Mouse (Mus musculus) hindbrain, embryonic 11.5 days (tissue): ENCODE data around the gene Gm3072. TPM values are rescaled to one million over a fixed set of nuclear protein-coding genes. Genes with fewer than 3 reads are reported as not detected.
"Not testable (repeated sequence)": the region's sequence is repeated elsewhere in the genome, so short reads cannot be mapped to it uniquely, and the experiment has no call there.

ENCODE experiments used
- ATAC-seq: fragments of 200-750 bp; cut with Nextera tagmentation; 2 replicates; pipeline ENCODE4 v1.8.0; 2017; ENCODE audit warnings: mild to moderate bottlenecking, moderate TSS enrichment, moderate library complexity; ENCODE audit not compliant: low FRiP score
- DNase-seq: peaks from one replicate; pipeline ENCODE4 v3.0.0-alpha.2; 2015; ENCODE audit warnings: low spot score
- H3K27ac ChIP-seq: fragments of 300-500 bp; sonication (generic); 2 replicates; pipeline ENCODE4 v1.5.1; 2014; ENCODE audit warnings: mild to moderate bottlenecking, low read depth, low read length
- H3K27me3 ChIP-seq: fragments of 300-500 bp; sonication (generic); 2 replicates; pipeline ENCODE4 v1.6.1; 2014; ENCODE audit warnings: mild to moderate bottlenecking, low read length, moderate library complexity, mixed read lengths; ENCODE audit not compliant: control insufficient read depth, insufficient read depth
- H3K36me3 ChIP-seq: fragments of 300-500 bp; sonication (generic); 2 replicates; pipeline ENCODE4 v1.6.1; 2014; ENCODE audit warnings: mild to moderate bottlenecking, low read length, moderate library complexity, mixed read lengths; ENCODE audit not compliant: control insufficient read depth, insufficient read depth
- H3K4me1 ChIP-seq: fragments of 300-500 bp; sonication (generic); replicated peaks from 2 replicates; pipeline ENCODE4 v1.6.1; 2014; ENCODE audit warnings: low read length, mixed read lengths; ENCODE audit not compliant: control insufficient read depth, insufficient read depth
- H3K4me2 ChIP-seq: fragments of 300-500 bp; sonication (generic); replicated peaks from 2 replicates; pipeline ENCODE4 v1.6.1; 2014; ENCODE audit warnings: mild to moderate bottlenecking, low read depth, low read length
- H3K4me3 ChIP-seq: fragments of 300-500 bp; sonication (generic); 2 replicates; pipeline ENCODE4 v1.5.1; 2014; ENCODE audit warnings: low read depth, low read length
- H3K9ac ChIP-seq: fragments of 300-500 bp; sonication (generic); 2 replicates; pipeline ENCODE4 v1.6.1; 2014; ENCODE audit warnings: low read depth, low read length
- H3K9me3 ChIP-seq: fragments of 300-500 bp; sonication (generic); 2 replicates; pipeline ENCODE4 v1.6.1; 2016; ENCODE audit warnings: low read length; ENCODE audit not compliant: control insufficient read depth
- WGBS: fragments of 180-500 bp; shearing (Covaris S2); extraction: QIAGEN DNeasy Blood & Tissue Kit; methylation state at CpG from one replicate; pipeline ENCODE4 v1.1.7; 2014; 5-methylcytosine and 5-hydroxymethylcytosine counted together
- polyA plus RNA-seq: library from polyadenylated mRNA; unstranded; fragments of >200 nt; fragmentation: Nextera tagmentation; extraction: Ambion mirVana; gene quantifications from 2 replicates; pipeline ENCODE4 v1.2.1, GENCODE M21; 2014

The Gm3072 gene
- polyA plus RNA-seq = not detected in 2 replicates

GRCm38 (mm10) chr14:41624512-41624911 is at the start of gene Gm3072:
Gm3072 (minus strand) TSS chr14:41624612.
- not testable (repeated sequence) for H3K9ac ChIP-seq
- 85% methylated on average over 1 of the region's 2 CpGs for WGBS

GRCm38 (mm10) chr14:41648176-41648575 is 23.8 kb upstream of the Gm3072 start:
- not testable (repeated sequence) for H3K4me2 ChIP-seq, H3K27ac ChIP-seq, H3K36me3 ChIP-seq, DNase-seq, H3K9me3 ChIP-seq, ATAC-seq, H3K9ac ChIP-seq, H3K4me1 ChIP-seq, H3K27me3 ChIP-seq, H3K4me3 ChIP-seq
- WGBS = 89% methylated on average over 2 of the region's 2 CpGs

More at GRCm38 (mm10) chr14:41624512-41624911, at the start of gene Gm3072:
- H3K4me1 ChIP-seq, H3K9me3 ChIP-seq, ATAC-seq, H3K4me3 ChIP-seq, H3K4me2 ChIP-seq, DNase-seq, H3K36me3 ChIP-seq, H3K27ac ChIP-seq, H3K27me3 ChIP-seq: not testable (repeated sequence)

GRCm38 (mm10) chr14:41646387-41646786 is 22.0 kb upstream of the Gm3072 start, which contains the start of gene Gm3676:
Gm3676 (minus strand) TSS chr14:41646487.
- H3K4me2 ChIP-seq, H3K36me3 ChIP-seq, H3K4me1 ChIP-seq, ATAC-seq, H3K27me3 ChIP-seq, H3K27ac ChIP-seq, H3K9me3 ChIP-seq, H3K9ac ChIP-seq, H3K4me3 ChIP-seq, DNase-seq: not testable (repeated sequence)
- no CpG with 5 or more reads among the region's 1 CpGs for WGBS

GRCm38 (mm10) chr14:41630144-41630543 is 5.7 kb upstream of the Gm3072 start:
- H3K27ac ChIP-seq, ATAC-seq: not testable (repeated sequence)
- 93% methylated on average over 9 of the region's 11 CpGs for WGBS

GRCm38 (mm10) chr14:41622535-41622934 is 1.9 kb downstream of the Gm3072 start:
- not testable (repeated sequence) for ATAC-seq, DNase-seq, H3K9me3 ChIP-seq, H3K9ac ChIP-seq, H3K4me3 ChIP-seq, H3K27me3 ChIP-seq, H3K4me2 ChIP-seq, H3K27ac ChIP-seq, H3K36me3 ChIP-seq, H3K4me1 ChIP-seq
- 94% methylated on average over 4 of the region's 5 CpGs for WGBS

More at GRCm38 (mm10) chr14:41630144-41630543, 5.7 kb upstream of the Gm3072 start:
- not testable (repeated sequence) for H3K9ac ChIP-seq, H3K4me2 ChIP-seq, H3K4me3 ChIP-seq, DNase-seq, H3K36me3 ChIP-seq, H3K4me1 ChIP-seq, H3K9me3 ChIP-seq, H3K27me3 ChIP-seq

GRCm38 (mm10) chr14:41610690-41611089 is 13.7 kb downstream of the Gm3072 start:
- 86% methylated on average over 1 of the region's 1 CpGs for WGBS
- H3K4me3 ChIP-seq, H3K9ac ChIP-seq, ATAC-seq, H3K4me1 ChIP-seq, H3K9me3 ChIP-seq, H3K4me2 ChIP-seq, DNase-seq, H3K36me3 ChIP-seq, H3K27ac ChIP-seq, H3K27me3 ChIP-seq: not testable (repeated sequence)

DNA sequence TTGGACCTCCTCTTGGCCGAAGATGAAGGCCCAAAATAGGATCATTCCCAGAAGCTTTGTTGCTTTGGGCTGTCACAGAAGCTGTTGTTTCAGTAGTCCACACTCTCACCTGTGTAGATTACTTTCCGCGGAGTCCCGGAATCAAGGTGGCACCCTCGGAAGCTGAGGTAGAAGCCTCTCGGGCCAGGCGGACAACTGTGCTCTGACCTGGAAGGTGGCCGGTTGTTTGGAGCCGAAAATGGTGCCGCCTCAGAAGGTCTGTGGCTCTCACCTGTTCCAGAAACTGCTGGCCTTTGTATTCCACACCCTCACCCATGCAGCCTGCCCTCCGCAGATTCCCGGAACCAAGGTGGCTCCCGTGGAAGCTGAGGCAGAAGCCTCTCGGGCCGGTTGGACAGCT is 23.5 kb downstream of the Gm3072 start:
- DNase-seq = not testable (repeated sequence)
- 97% methylated on average over 15 of the region's 15 CpGs for WGBS

DNA sequence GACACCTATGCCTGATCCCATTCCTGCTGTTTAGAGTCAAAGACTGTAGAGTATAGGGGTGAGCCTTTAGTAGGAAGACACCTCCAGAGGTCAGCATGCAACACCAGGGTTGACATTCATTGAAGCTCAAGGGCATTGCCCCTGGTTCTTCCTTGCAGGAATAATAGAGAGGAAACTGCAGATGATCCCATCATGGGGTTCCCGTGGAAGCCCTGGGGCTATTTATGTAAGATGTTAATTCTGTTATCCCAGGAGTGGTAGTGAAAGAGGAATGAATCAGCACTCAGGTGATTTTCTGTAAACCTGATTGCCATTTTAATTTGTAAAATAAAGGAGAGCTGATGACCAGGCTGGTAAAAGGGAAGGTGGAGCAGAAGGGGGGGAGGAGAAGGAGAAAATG is 38.1 kb downstream of the Gm3072 start:
- not testable (repeated sequence) for H3K27ac ChIP-seq, H3K4me2 ChIP-seq, H3K4me1 ChIP-seq, H3K27me3 ChIP-seq, DNase-seq, H3K9me3 ChIP-seq, H3K36me3 ChIP-seq, H3K4me3 ChIP-seq, H3K9ac ChIP-seq, ATAC-seq
- 76% methylated on average over 1 of the region's 1 CpGs for WGBS

More for the DNA sequence above, 23.5 kb downstream of the Gm3072 start:
- H3K4me2 ChIP-seq, H3K27me3 ChIP-seq, H3K4me1 ChIP-seq, H3K36me3 ChIP-seq, H3K4me3 ChIP-seq, ATAC-seq, H3K9ac ChIP-seq, H3K9me3 ChIP-seq, H3K27ac ChIP-seq: not testable (repeated sequence)

GRCm38 (mm10) chr14:41572911-41573310 is 51.5 kb downstream of the Gm3072 start, which contains the start of gene 1700049E17Rik2:
1700049E17Rik2 (plus strand) TSS chr14:41573211.
- ATAC-seq, H3K4me2 ChIP-seq, H3K27me3 ChIP-seq, H3K9me3 ChIP-seq, H3K9ac ChIP-seq, H3K36me3 ChIP-seq, DNase-seq, H3K4me3 ChIP-seq, H3K27ac ChIP-seq, H3K4me1 ChIP-seq: not testable (repeated sequence)
- WGBS = no CpG with 5 or more reads among the region's 1 CpGs
